Mouse (Mus musculus) bone marrow, adult 2 months (tissue): ENCODE data around the gene Ddx51.

Experiments
- CTCF ChIP-seq: fragments of 200-500 bp; IDR thresholded peaks from 2 replicates; pipeline ENCODE4 v1.5.1; 2011; ENCODE audit warnings: low read length, control low read depth; ENCODE audit not compliant: control insufficient read depth, insufficient read depth
- POLR2A ChIP-seq: fragments of 200-500 bp; IDR thresholded peaks from 2 replicates; pipeline ENCODE4 v1.6.1; 2011; ENCODE audit warnings: low read depth, mild to moderate bottlenecking, control low read depth, low read length, borderline replicate concordance; ENCODE audit not compliant: control insufficient read depth

- TF ChIP-seq POLR2A (no peak), CTCF (no peak)
Observed at GRCm38 (mm10) chr5:110638306-110639074, 14.8 kb upstream of the Ddx51 start.
